Mouse (Mus musculus) liver, embryonic 14.5 days (tissue): ENCODE results near the gene Fam219a.

Experiments used
- CTCF ChIP-seq: IDR thresholded peaks from 2 replicates; pipeline ENCODE4 v1.5.1; 2016; ENCODE audit warnings: antibody characterized with exemption, low read depth, control low read depth
- EP300 ChIP-seq: IDR thresholded peaks from 2 replicates; pipeline ENCODE4 v1.6.1; 2016; ENCODE audit warnings: antibody characterized with exemption, low read depth

GRCm38 (mm10) chr4:41468396-41469080 is 100.8 kb downstream of the Fam219a start:
- TF ChIP-seq EP300 (no peak), CTCF (peak; percentile 63)
